Mouse (Mus musculus) ES-Bruce4 (cell line): ENCODE results near the gene Igf1.

Experiments used
- CTCF ChIP-seq: IDR thresholded peaks from one replicate; pipeline ENCODE4 v1.8.1; 2011; ENCODE audit warnings: low read depth, low read length
- POLR2A ChIP-seq: IDR thresholded peaks from one replicate; pipeline ENCODE4 v1.8.1; 2011; ENCODE audit warnings: low read length; ENCODE audit not compliant: insufficient read depth

- TF ChIP-seq CTCF (no peak), POLR2A (no peak)
Measured at GRCm38 (mm10) chr10:87817786-87818185, 40.3 kb upstream of the Igf1 start.
